Mouse (Mus musculus): ENCODE results near the gene Mprip. TPM values are rescaled to one million over a fixed set of nuclear protein-coding genes. Genes with fewer than 3 reads are reported as not detected.
"Not testable (repeated sequence)": the region's sequence is repeated elsewhere in the genome, so short reads cannot be mapped to it uniquely, and the experiment has no call there.

Gene Mprip
- total RNA-seq, 2 experiments from 2014 or later, result 23.7 to 58.6 TPM

GRCm38 (mm10) chr11:59653003-59653402 lies 8.1 kb upstream of the Mprip start:
- ATAC-seq (ENCODE audit: poor library complexity, severe bottlenecking), result peak; percentile 30; the same call in 1 of the 2 replicates

- no peak for ATAC-seq (ENCODE audit: poor library complexity, severe bottlenecking)
Observed at GRCm38 (mm10) chr11:59653547-59653946, 7.6 kb upstream of the Mprip start.

GRCm38 (mm10) chr11:59655337-59655736 lies 5.8 kb upstream of the Mprip start:
- ATAC-seq (ENCODE audit: poor library complexity, severe bottlenecking), result no peak

- no peak for ATAC-seq (ENCODE audit: poor library complexity, severe bottlenecking)
Observed at GRCm38 (mm10) chr11:59656016-59656415, 5.1 kb upstream of the Mprip start.

- no peak for ATAC-seq (ENCODE audit: poor library complexity, severe bottlenecking)
Observed at GRCm38 (mm10) chr11:59661601-59662248, 620 bp downstream of the Mprip start.

GRCm38 (mm10) chr11:59662249-59662788 lies 1.2 kb downstream of the Mprip start:
- peak; percentile 95 for ATAC-seq (ENCODE audit: poor library complexity, severe bottlenecking)

GRCm38 (mm10) chr11:59662877-59663775 lies 2.0 kb downstream of the Mprip start:
- no peak for ATAC-seq (ENCODE audit: poor library complexity, severe bottlenecking)

GRCm38 (mm10) chr11:59663776-59664320 lies 2.7 kb downstream of the Mprip start:
- no peak for ATAC-seq (ENCODE audit: poor library complexity, severe bottlenecking)

GRCm38 (mm10) chr11:59664818-59665217 lies 3.7 kb downstream of the Mprip start:
- ATAC-seq (ENCODE audit: poor library complexity, severe bottlenecking), result no peak

- no peak for ATAC-seq (ENCODE audit: poor library complexity, severe bottlenecking)
Observed at GRCm38 (mm10) chr11:59671049-59671693, 10.1 kb downstream of the Mprip start.

- ATAC-seq (ENCODE audit: poor library complexity, severe bottlenecking), result no peak
Observed at GRCm38 (mm10) chr11:59674013-59674412, 12.9 kb downstream of the Mprip start.

GRCm38 (mm10) chr11:59674746-59675145 lies 13.6 kb downstream of the Mprip start:
- ATAC-seq (ENCODE audit: poor library complexity, severe bottlenecking), result not testable (repeated sequence)

- no peak for ATAC-seq (ENCODE audit: poor library complexity, severe bottlenecking)
Observed at GRCm38 (mm10) chr11:59677767-59678166, 16.7 kb downstream of the Mprip start.

- no peak for ATAC-seq (ENCODE audit: poor library complexity, severe bottlenecking)
Observed at GRCm38 (mm10) chr11:59678693-59679092, 17.6 kb downstream of the Mprip start.

GRCm38 (mm10) chr11:59680111-59680510 lies 19.0 kb downstream of the Mprip start:
- no peak for ATAC-seq (ENCODE audit: poor library complexity, severe bottlenecking)

GRCm38 (mm10) chr11:59684956-59685355 lies 23.9 kb downstream of the Mprip start:
- ATAC-seq (ENCODE audit: poor library complexity, severe bottlenecking), result no peak

- ATAC-seq (ENCODE audit: poor library complexity, severe bottlenecking), result no peak
Observed at GRCm38 (mm10) chr11:59694533-59694932, 33.4 kb downstream of the Mprip start.

- no peak for ATAC-seq (ENCODE audit: poor library complexity, severe bottlenecking)
Observed at GRCm38 (mm10) chr11:59695550-59695949, 34.4 kb downstream of the Mprip start.

- ATAC-seq (ENCODE audit: poor library complexity, severe bottlenecking), result no peak
Observed at GRCm38 (mm10) chr11:59697572-59697971, 36.5 kb downstream of the Mprip start.

- no peak for ATAC-seq (ENCODE audit: poor library complexity, severe bottlenecking)
Observed at GRCm38 (mm10) chr11:59700787-59701186, 39.7 kb downstream of the Mprip start.

GRCm38 (mm10) chr11:59705113-59705512 lies 44.0 kb downstream of the Mprip start:
- no peak for ATAC-seq (ENCODE audit: poor library complexity, severe bottlenecking)
